Mouse (Mus musculus) ES-E14 (cell line): ENCODE data around the gene Acss3.

Experiments used
- HCFC1 ChIP-seq: IDR thresholded peaks from 2 replicates; pipeline ENCODE4 v1.6.1; 2012; ENCODE audit warnings: low read length, inconsistent platforms, borderline replicate concordance; ENCODE audit not compliant: insufficient read depth
- ZC3H11A ChIP-seq: IDR thresholded peaks from 2 replicates; pipeline ENCODE4 v1.6.1; 2012; ENCODE audit warnings: low read depth, mild to moderate bottlenecking, inconsistent platforms, low read length, borderline replicate concordance

DNA sequence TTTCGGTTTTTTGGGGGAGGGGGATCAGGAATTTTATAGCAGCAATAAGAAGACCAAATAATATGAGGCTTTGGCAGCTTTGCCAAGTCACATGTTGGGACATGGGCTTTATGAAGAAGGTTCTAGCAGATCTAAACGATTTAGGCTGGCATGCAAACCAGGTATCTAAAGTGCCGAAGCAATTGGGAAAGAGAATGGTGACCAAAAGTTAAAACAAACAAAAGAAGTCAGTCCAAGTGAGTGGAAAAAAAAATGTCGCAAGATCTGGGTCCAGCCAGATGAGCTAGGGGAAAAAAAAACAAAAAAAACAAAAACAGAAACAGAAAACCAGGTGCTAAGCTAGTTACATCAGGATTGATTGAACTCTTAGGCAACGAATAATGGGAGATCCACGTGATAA, 83.1 kb downstream of the Acss3 start:
- no peak for TF ChIP-seq HCFC1
- no peak for TF ChIP-seq ZC3H11A
